Mouse (Mus musculus) CH12.LX (cell line): ENCODE measurements around the gene Bcas3. TPM values are rescaled to one million over a fixed set of nuclear protein-coding genes. Genes with fewer than 3 reads are reported as not detected.

ENCODE experiments used
- DNase-seq: peaks from one replicate; pipeline ENCODE4 v3.0.0-alpha.2; 2013; ENCODE audit errors: extremely low read depth
- H3K27ac ChIP-seq: 2 replicates; pipeline ENCODE4 v1.5.1; 2012; ENCODE audit warnings: low read depth, mild to moderate bottlenecking, control low read depth, moderate library complexity; ENCODE audit not compliant: insufficient read depth
- H3K27me3 ChIP-seq: replicated peaks from 2 replicates; pipeline ENCODE3; 2012; ENCODE audit warnings: inconsistent platforms
- H3K36me3 ChIP-seq, 2 experiments: replicated peaks in 1 of 2; 2 replicates each; pipeline versions ENCODE3 to v1.6.1; 2012; ENCODE audit warnings: inconsistent platforms in 1 of 2, low read length in 1 of 2, mild to moderate bottlenecking in 1 of 2, mixed read lengths in 1 of 2, moderate library complexity in 1 of 2; ENCODE audit not compliant: control insufficient read depth in 1 of 2, insufficient read depth in 1 of 2
- H3K4me1 ChIP-seq, 2 experiments: 2 replicates each; pipeline ENCODE4 v1.6.1; 2012; ENCODE audit warnings: inconsistent platforms in 1 of 2, moderate library complexity in 1 of 2; ENCODE audit not compliant: insufficient read depth in 2 of 2, control insufficient read depth in 1 of 2
- H3K4me2 ChIP-seq: 2 replicates; pipeline ENCODE4 v1.6.1; 2012; ENCODE audit warnings: low read depth, mild to moderate bottlenecking, control low read depth; ENCODE audit not compliant: poor library complexity, insufficient read depth, severe bottlenecking
- H3K4me3 ChIP-seq, 3 experiments: fragments of 150-350 bp in 1 of 3; sonication (generic) in 1 of 3; replicated peaks in 1 of 3; 2 replicates each; pipeline versions ENCODE3 to v1.5.1; 2011 to 2012; ENCODE audit warnings: low read depth in 2 of 3, low read length in 2 of 3, mild to moderate bottlenecking in 2 of 3, moderate library complexity in 2 of 3, control low read depth in 1 of 3, improper control_type of control experiment in 1 of 3, inconsistent platforms in 1 of 3, mixed read lengths in 1 of 3; ENCODE audit not compliant: poor library complexity in 1 of 3
- H3K79me2 ChIP-seq: replicated peaks from 2 replicates; pipeline ENCODE4 v1.6.1; 2012; ENCODE audit warnings: mild to moderate bottlenecking, moderate library complexity; ENCODE audit not compliant: control insufficient read depth, poor library complexity, insufficient read depth, severe bottlenecking; ENCODE audit errors: extremely low read depth
- H3K9ac ChIP-seq: 2 replicates; pipeline ENCODE4 v1.6.1; 2012; ENCODE audit warnings: low read depth, mild to moderate bottlenecking, control low read depth, moderate library complexity; ENCODE audit not compliant: insufficient read depth
- H3K9me3 ChIP-seq: replicated peaks from 2 replicates; pipeline ENCODE3; 2012; ENCODE audit warnings: low read length, inconsistent platforms, mixed read lengths
- BHLHE40 ChIP-seq: IDR thresholded peaks from 2 replicates; pipeline ENCODE4 v1.6.1; 2011; ENCODE audit warnings: mild to moderate bottlenecking, low read depth, low read length, improper control_type of control experiment
- CHD2 ChIP-seq: IDR thresholded peaks from 2 replicates; pipeline ENCODE4 v1.6.1; 2011; ENCODE audit warnings: low read length, improper control_type of control experiment
- CTCF ChIP-seq, 2 experiments: IDR thresholded peaks in 1 of 2; conservative IDR thresholded peaks in 1 of 2; 2 replicates each; pipeline ENCODE4 v1.5.1; 2011 to 2012; ENCODE audit warnings: low read depth in 2 of 2, low read length in 2 of 2, improper control_type of control experiment in 1 of 2, inconsistent platforms in 1 of 2, mild to moderate bottlenecking in 1 of 2, moderate library complexity in 1 of 2
- E2F4 ChIP-seq: IDR thresholded peaks from 2 replicates; pipeline ENCODE4 v1.6.1; 2011; ENCODE audit warnings: low read depth, low read length, improper control_type of control experiment; ENCODE audit not compliant: insufficient replicate concordance
- ELF1 ChIP-seq: IDR thresholded peaks from 2 replicates; pipeline ENCODE4 v1.6.1; 2014; ENCODE audit warnings: low read depth, mild to moderate bottlenecking, inconsistent platforms, low read length, improper control_type of control experiment
- ETS1 ChIP-seq: conservative IDR thresholded peaks from 2 replicates; pipeline ENCODE4 v1.6.1; 2012; ENCODE audit warnings: low read depth, mild to moderate bottlenecking, inconsistent platforms, low read length, improper control_type of control experiment, moderate library complexity
- KAT2A ChIP-seq: IDR thresholded peaks from 2 replicates; pipeline ENCODE4 v1.6.1; 2012; ENCODE audit warnings: low read length, improper control_type of control experiment, inconsistent platforms; ENCODE audit not compliant: insufficient replicate concordance
- MXI1 ChIP-seq: IDR thresholded peaks from 2 replicates; pipeline ENCODE4 v1.6.1; 2011; ENCODE audit warnings: mild to moderate bottlenecking, low read depth, low read length, improper control_type of control experiment
- NRF1 ChIP-seq: IDR thresholded peaks from 2 replicates; pipeline ENCODE4 v1.6.1; 2014; ENCODE audit warnings: low read depth, mild to moderate bottlenecking, inconsistent platforms, low read length, improper control_type of control experiment, moderate library complexity
- PAX5 ChIP-seq: IDR thresholded peaks from 2 replicates; pipeline ENCODE4 v1.6.1; 2012; ENCODE audit warnings: low read length, inconsistent platforms, mixed read lengths
- POLR2A ChIP-seq: IDR thresholded peaks from 2 replicates; pipeline ENCODE4 v1.6.1; 2011; ENCODE audit warnings: low read depth, mild to moderate bottlenecking, improper control_type of control experiment, low read length
- RCOR1 ChIP-seq: conservative IDR thresholded peaks from 2 replicates; pipeline ENCODE4 v1.6.1; 2012; ENCODE audit warnings: low read depth, mild to moderate bottlenecking, inconsistent platforms, low read length, improper control_type of control experiment
- SIN3A ChIP-seq: IDR thresholded peaks from 2 replicates; pipeline ENCODE4 v1.6.1; 2012; ENCODE audit warnings: low read length, improper control_type of control experiment, inconsistent platforms
- SMC3 ChIP-seq: IDR thresholded peaks from 2 replicates; pipeline ENCODE4 v1.6.1; 2011; ENCODE audit warnings: low read depth, low read length, improper control_type of control experiment
- TCF12 ChIP-seq: IDR thresholded peaks from 2 replicates; pipeline ENCODE4 v1.6.1; 2014; ENCODE audit warnings: low read depth, mild to moderate bottlenecking, inconsistent platforms, low read length, improper control_type of control experiment
- USF1 ChIP-seq: IDR thresholded peaks from 2 replicates; pipeline ENCODE4 v1.6.1; 2014; ENCODE audit warnings: low read depth, mild to moderate bottlenecking, inconsistent platforms, low read length, improper control_type of control experiment
- USF2 ChIP-seq: conservative IDR thresholded peaks from 2 replicates; pipeline ENCODE4 v1.6.1; 2011; ENCODE audit warnings: low read depth, low read length, improper control_type of control experiment
- ZKSCAN1 ChIP-seq: IDR thresholded peaks from 2 replicates; pipeline ENCODE4 v1.6.1; 2012; ENCODE audit warnings: low read depth, inconsistent platforms, low read length, improper control_type of control experiment, borderline replicate concordance
- ZMIZ1 ChIP-seq: IDR thresholded peaks from 2 replicates; pipeline ENCODE4 v1.6.1; 2012; ENCODE audit warnings: low read depth, mild to moderate bottlenecking, inconsistent platforms, low read length, improper control_type of control experiment
- ZNF384 ChIP-seq: IDR thresholded peaks from 2 replicates; pipeline ENCODE4 v1.6.1; 2012; ENCODE audit warnings: low read depth, low read length, improper control_type of control experiment, inconsistent platforms
- dilution Hi-C: fragments of 300-500 bp; cut with MboI; formaldehyde crosslinking; loops from 2 replicates; pipeline ENCODE4 v1.14.3; 2020; ENCODE audit warnings: low sequenced_read_pairs; ENCODE audit not compliant: extremely low pct_unique_long_range_greater_than_20kb, extremely low pct_ligation_motif_present
- in situ Hi-C: fragments of 300-500 bp; cut with MboI; formaldehyde crosslinking; loops from 3 replicates; pipeline ENCODE4 v1.14.3; 2019; ENCODE audit warnings: low sequenced_read_pairs, low pct_ligation_motif_present, low pct_unique_long_range_greater_than_20kb, mixed read lengths
- polyA plus RNA-seq: library from polyadenylated mRNA; unstranded; fragments of >175 nt; gene quantifications from 2 replicates; pipeline ENCODE4 v1.2.1, GENCODE M21; 2012; ENCODE audit warnings: low read depth; ENCODE audit not compliant: insufficient read length
- total RNA-seq, 2 experiments: library from RNA; depleted of rRNA; stranded (reverse); fragments of 300-350 nt in 1 of 2; fragments of >200 nt in 1 of 2; gene quantifications; 2 replicates each; pipeline ENCODE4 v1.2.3; 2012 to 2014

The Bcas3 gene
- total and polyA plus RNA-seq, 3 experiments: 8.2 to 21.3 (median 9.7) TPM

- H3K27me3 ChIP-seq: no peaks in the 10 kb centered on the region
- dilution Hi-C loops (no loop called here), in situ Hi-C loops (no loop called here)
- no peak overlapping the region for H3K4me3 ChIP-seq
- no peak overlapping the region for H3K4me2 ChIP-seq
- peaks cover 8 to 10% of the 10 kb centered on the region in 2 experiments for H3K4me1 ChIP-seq
- no peaks in the 10 kb centered on the region for H3K79me2 ChIP-seq
- no peaks in the 10 kb centered on the region for H3K9me3 ChIP-seq
- H3K36me3 ChIP-seq: no peaks in the 10 kb centered on the region
- TF ChIP-seq USF1 (peak; percentile 8; the same call in 1 of the 2 replicates), SIN3A (no peak), ZNF384 (no peak), ETS1 (peak; percentile 50), TCF12 (peak; percentile 60; the same call in 1 of the 2 replicates), BHLHE40 (peak; percentile 78)
- H3K27ac ChIP-seq: no peak overlapping the region
- DNase-seq: peak; percentile 29
- no peak overlapping the region for H3K9ac ChIP-seq
Measured at GRCm38 (mm10) chr11:85447375-85447774, 94.4 kb downstream of the Bcas3 start.

- Histone ChIP-seq H3K4me1 (peaks cover 0 to 4% of the 10 kb centered on the region in 2 experiments; a peak in 1 of 4 replicates), H3K27ac (no peak overlapping the region), H3K79me2 (no peaks in the 10 kb centered on the region), H3K4me3 (no peak overlapping the region), H3K27me3 (no peaks in the 10 kb centered on the region)
- in situ Hi-C loops: no loop called here
- no peak for DNase-seq
- dilution Hi-C loops: no loop called here
- TF ChIP-seq SMC3: no peak
- TF ChIP-seq POLR2A: no peak
- TF ChIP-seq RCOR1: no peak
- TF ChIP-seq CHD2: no peak
- no peak for TF ChIP-seq ELF1
- TF ChIP-seq CTCF (conservative IDR thresholded peaks at IDR 0.05 in 1 of 2, IDR thresholded peaks at IDR 0.05 in 1 of 2; ENCODE audit: low read depth in 2 of 2, low read length in 2 of 2): no peak
- TF ChIP-seq, all 38 proteins: peak for 0
- H3K4me2 ChIP-seq: no peak overlapping the region
- H3K36me3 ChIP-seq: peaks cover 0 to 8% of the 10 kb centered on the region in 2 experiments
- H3K9me3 ChIP-seq: no peaks in the 10 kb centered on the region
- no peak overlapping the region for H3K9ac ChIP-seq
Measured at GRCm38 (mm10) chr11:85453598-85454304, 100.8 kb downstream of the Bcas3 start.

- H3K4me1 ChIP-seq: peaks cover 0 to 4% of the 10 kb centered on the region in 2 experiments; a peak in 1 of 4 replicates
- no peaks in the 10 kb centered on the region for H3K27me3 ChIP-seq
- H3K27ac ChIP-seq: no peak overlapping the region
- H3K9me3 ChIP-seq: no peaks in the 10 kb centered on the region
- dilution Hi-C loops: no loop called here
- DNase-seq: no peak
- H3K9ac ChIP-seq: no peak overlapping the region
- TF ChIP-seq SMC3: no peak
- TF ChIP-seq NRF1: no peak
- TF ChIP-seq USF2: no peak
- no peak for TF ChIP-seq E2F4
- TF ChIP-seq SIN3A: no peak
- TF ChIP-seq ZMIZ1: no peak
- TF ChIP-seq MXI1: no peak
- no peak for TF ChIP-seq PAX5
- TF ChIP-seq ZNF384: no peak
- TF ChIP-seq KAT2A: no peak
- TF ChIP-seq POLR2A: no peak
- no peak for TF ChIP-seq BHLHE40
- TF ChIP-seq ZKSCAN1: no peak
- TF ChIP-seq USF1: no peak
- TF ChIP-seq RCOR1: no peak
- peaks cover 0 to 8% of the 10 kb centered on the region in 2 experiments for H3K36me3 ChIP-seq
- no peak overlapping the region for H3K4me2 ChIP-seq
- H3K79me2 ChIP-seq: no peaks in the 10 kb centered on the region
- in situ Hi-C loops: no loop called here
- no peak overlapping the region for H3K4me3 ChIP-seq
Measured at GRCm38 (mm10) chr11:85454305-85454682, 101.3 kb downstream of the Bcas3 start.
